Mouse (Mus musculus): Measurements from ENCODE around the gene AI837181. TPM values are rescaled to one million over a fixed set of nuclear protein-coding genes. Genes with fewer than 3 reads are reported as not detected.

Gene AI837181
- total RNA-seq, 2 experiments from 2014 or later: 35.2 to 35.3 TPM

- DNase-seq: peak; percentile 85
These were observed 48.8 kb downstream of the AI837181 start, which contains the start of gene Efemp2 for GRCm38 (mm10) chr19:5473720-5474119. Efemp2 (plus strand) TSS chr19:5473954.

GRCm38 (mm10) chr19:5474281-5475068 lies 49.5 kb downstream of the AI837181 start:
- peak; percentile 69 for DNase-seq

GRCm38 (mm10) chr19:5475069-5475714 lies 50.2 kb downstream of the AI837181 start:
- DNase-seq: peak; percentile 33

Other genes with a start within 250 kb of the AI837181 start
- 10 to 100 TPM; 27.6 to 28.7 TPM for gene Pacs1, start 152.0 kb upstream of the AI837181 start, total RNA-seq (2021)
- gene Sf3b2, start 129.7 kb upstream of the AI837181 start, total RNA-seq (2021): 100 to 1,000 TPM; 136 to 139 TPM
- gene Gal3st3, start 126.8 kb upstream of the AI837181 start, total RNA-seq (2021): 1 to 10 TPM; 7.4 to 9.3 TPM
- not detected for gene Catsper1, start 89.4 kb upstream of the AI837181 start, total RNA-seq (2021)
- 1 to 10 TPM in 1 of 2 experiments, under 1 TPM in 1; 0.81 to 3.0 TPM for gene Cst6, start 75.6 kb upstream of the AI837181 start, total RNA-seq (2021)
- gene Eif1ad, start 58.4 kb upstream of the AI837181 start, total RNA-seq (2021): 10 to 100 TPM; 35.0 to 37.3 TPM
- 100 to 1,000 TPM; 234 to 244 TPM for gene Banf1, start 58.0 kb upstream of the AI837181 start, total RNA-seq (2021)
- gene Sart1, start 36.4 kb upstream of the AI837181 start, total RNA-seq (2021): 10 to 100 TPM; 52.6 to 54.1 TPM
- gene Tsga10ip, start 22.6 kb upstream of the AI837181 start, total RNA-seq (2021): under 1 TPM; 0.45 to 0.48 TPM
- 100 to 1,000 TPM; 231 to 246 TPM for gene Drap1, start 165 bp upstream of the AI837181 start, total RNA-seq (2021)
- not detected for gene Fosl1, start 22.4 kb downstream of the AI837181 start, total RNA-seq (2021)
- 10 to 100 TPM; 13.5 to 13.9 TPM for gene Ccdc85b, start 32.8 kb downstream of the AI837181 start, total RNA-seq (2021)
- gene Fibp, start 35.5 kb downstream of the AI837181 start, total RNA-seq (2021): 100 to 1,000 TPM; 106 to 118 TPM
- gene Ctsw, start 43.4 kb downstream of the AI837181 start, total RNA-seq (2021): under 1 TPM; 0.24 to 0.50 TPM
- gene Efemp2, start 48.8 kb downstream of the AI837181 start, total RNA-seq (2021): 10 to 100 TPM; 36.7 to 37.8 TPM
- 10 to 100 TPM; 27.9 to 32.9 TPM for gene Mus81, start 63.3 kb downstream of the AI837181 start, total RNA-seq (2021)
- 100 to 1,000 TPM; 719 to 727 TPM for gene Cfl1, start 65.3 kb downstream of the AI837181 start, total RNA-seq (2021)
- 1 to 10 TPM; 1.5 to 2.1 TPM for gene 1700020D05Rik, start 78.6 kb downstream of the AI837181 start, total RNA-seq (2021)
- gene Snx32, start 85.4 kb downstream of the AI837181 start, total RNA-seq (2021): 1 to 10 TPM; 7.8 to 7.9 TPM
- not detected for gene Ovol1, start 135.5 kb downstream of the AI837181 start, total RNA-seq (2021)
- gene Ap5b1, start 142.9 kb downstream of the AI837181 start, total RNA-seq (2021): 1 to 10 TPM; 3.8 to 4.6 TPM
- gene Rnaseh2c, start 176.7 kb downstream of the AI837181 start, total RNA-seq (2021): 10 to 100 TPM; 92.4 to 94.5 TPM
- gene Kat5, start 185.1 kb downstream of the AI837181 start, total RNA-seq (2021): 10 to 100 TPM; 38.3 to 49.2 TPM
- 10 to 100 TPM; 33.0 to 38.6 TPM for gene Rela, start 212.3 kb downstream of the AI837181 start, total RNA-seq (2021)
- 10 to 100 TPM; 40.2 to 42.2 TPM for gene Sipa1, start 238.6 kb downstream of the AI837181 start, total RNA-seq (2021)